Mouse (Mus musculus) forebrain, embryonic 10.5 days (tissue): ENCODE data around the gene Elof1. TPM values are rescaled to one million over a fixed set of nuclear protein-coding genes. Genes with fewer than 3 reads are reported as not detected.
A peak's percentile ranks its signal among the peaks of the same experiment; 100 is the strongest.

Source experiments
- DNase-seq: peaks from one replicate; pipeline ENCODE4 v3.0.0-alpha.2; 2017; ENCODE audit warnings: low spot score; ENCODE audit errors: extremely low spot score
- H3K27ac ChIP-seq: fragments of 300-500 bp; sonication (generic); 2 replicates; pipeline ENCODE4 v1.5.1; 2016; ENCODE audit warnings: mild to moderate bottlenecking
- H3K27me3 ChIP-seq: fragments of 300-500 bp; sonication (generic); 2 replicates; pipeline ENCODE4 v1.6.1; 2016; ENCODE audit warnings: mild to moderate bottlenecking; ENCODE audit not compliant: poor library complexity, severe bottlenecking
- H3K36me3 ChIP-seq: fragments of 300-500 bp; sonication (generic); replicated peaks from 2 replicates; pipeline ENCODE4 v1.6.1; 2016; ENCODE audit warnings: mild to moderate bottlenecking, moderate library complexity
- H3K4me1 ChIP-seq: fragments of 300-500 bp; sonication (generic); 2 replicates; pipeline ENCODE4 v1.6.1; 2016
- H3K4me3 ChIP-seq: fragments of 300-500 bp; sonication (generic); 2 replicates; pipeline ENCODE4 v1.5.1; 2016; ENCODE audit warnings: mild to moderate bottlenecking, moderate library complexity
- H3K9me3 ChIP-seq: fragments of 300-500 bp; sonication (generic); 2 replicates; pipeline ENCODE4 v1.6.1; 2016; ENCODE audit warnings: mild to moderate bottlenecking, moderate library complexity
- WGBS: fragments of 180-500 bp; shearing (Covaris S2); methylation state at CpG from one replicate; pipeline ENCODE4 v1.1.7; 2016; 5-methylcytosine and 5-hydroxymethylcytosine counted together
- microRNA-seq: library from miRNA; unstranded; fragments of <30 nt; microRNA quantifications from one replicate; pipeline ENCODE4, GENCODE M21; 2017
- polyA plus RNA-seq: library from polyadenylated mRNA; unstranded; fragments of >200 nt; fragmentation: Nextera tagmentation; extraction: Ambion mirVana; gene quantifications from 2 replicates; pipeline ENCODE4 v1.2.1, GENCODE M21; 2016

Gene Elof1
- polyA plus RNA-seq, 1 experiment from 2014 or later = 254 TPM

DNA sequence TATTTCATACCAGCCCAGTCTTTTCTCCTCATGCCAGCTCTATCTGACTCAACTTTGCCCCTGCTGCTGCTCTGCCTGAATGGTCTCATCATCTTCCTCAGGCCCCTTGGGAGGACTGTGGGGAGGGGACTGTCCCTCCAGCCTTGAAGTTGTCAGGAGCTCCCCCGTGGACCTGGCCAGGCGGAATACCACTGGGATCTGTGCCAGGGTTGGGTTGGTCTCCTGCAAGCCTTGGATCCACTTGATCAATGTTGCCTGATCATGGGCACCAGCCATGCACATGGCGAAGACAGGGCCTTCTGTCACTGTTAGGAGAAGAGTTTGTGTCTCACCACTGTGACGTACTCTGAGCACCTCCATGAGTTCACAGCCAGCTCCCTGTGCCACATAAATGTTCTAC is 44.7 kb downstream of the Elof1 start:
- no peaks in the 10 kb centered on the region for H3K9me3 ChIP-seq
- H3K27me3 ChIP-seq = no peaks in the 10 kb centered on the region
- H3K36me3 ChIP-seq = peaks cover 56% of the 10 kb centered on the region
- no peak overlapping the region for H3K4me3 ChIP-seq
- DNase-seq = no peak
- H3K27ac ChIP-seq = no peak overlapping the region
- 89% methylated on average over 4 of the region's 4 CpGs for whole genome bisulfite sequencing
- H3K4me1 ChIP-seq = peaks cover 23% of the 10 kb centered on the region

DNA sequence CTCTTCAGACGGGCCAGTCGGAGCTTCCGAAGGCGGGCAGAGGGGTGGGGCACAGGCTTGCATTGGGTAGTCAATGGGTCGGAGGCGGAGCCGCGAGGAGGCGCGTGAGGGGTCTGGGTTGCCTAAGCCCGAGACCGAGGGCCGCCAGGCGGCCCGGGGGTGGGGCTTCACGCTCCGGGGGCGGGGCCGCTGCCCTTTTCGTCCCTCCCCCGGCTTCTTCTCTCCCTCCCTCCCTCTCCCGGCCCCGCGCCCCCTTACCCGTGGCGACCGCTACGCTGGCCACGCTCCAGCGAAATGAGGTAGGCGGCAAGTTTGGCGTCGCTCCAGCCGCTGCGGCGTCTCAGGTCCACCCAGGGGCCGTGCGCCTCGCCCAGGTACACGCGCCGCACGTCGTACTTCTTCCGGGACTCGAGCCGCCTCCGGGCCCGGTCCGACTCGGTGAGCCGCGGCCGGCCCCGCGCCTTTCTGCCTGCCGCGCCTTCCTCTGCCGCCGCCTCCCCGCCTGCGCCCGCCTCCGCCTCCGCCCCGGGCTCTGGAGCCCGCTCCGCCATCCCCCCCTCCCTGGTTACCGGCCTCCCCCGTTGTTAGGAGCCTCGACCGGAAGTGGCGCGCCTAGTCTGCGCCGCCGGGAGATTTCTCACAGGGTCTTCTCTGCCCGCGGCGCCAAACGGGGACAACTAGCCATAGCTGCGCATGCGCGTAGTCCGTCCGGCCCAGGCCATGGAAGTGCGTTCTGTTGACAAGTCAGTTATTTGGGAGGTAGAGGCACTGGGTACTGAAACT is 46.0 kb downstream of the Elof1 start, which contains the start of the genes Gm49318 and Zfp653:
Gene Gm49318 (minus strand): TSS at position 469 of the 783 bp plus-strand sequence.
Gene Zfp653 (minus strand): TSS at position 586 of the 783 bp plus-strand sequence.
- under 1% methylated on average over 87 of the region's 87 CpGs for WGBS
- peaks cover 63% of the 10 kb centered on the region for H3K36me3 ChIP-seq
- H3K9me3 ChIP-seq = no peaks in the 10 kb centered on the region

DNA sequence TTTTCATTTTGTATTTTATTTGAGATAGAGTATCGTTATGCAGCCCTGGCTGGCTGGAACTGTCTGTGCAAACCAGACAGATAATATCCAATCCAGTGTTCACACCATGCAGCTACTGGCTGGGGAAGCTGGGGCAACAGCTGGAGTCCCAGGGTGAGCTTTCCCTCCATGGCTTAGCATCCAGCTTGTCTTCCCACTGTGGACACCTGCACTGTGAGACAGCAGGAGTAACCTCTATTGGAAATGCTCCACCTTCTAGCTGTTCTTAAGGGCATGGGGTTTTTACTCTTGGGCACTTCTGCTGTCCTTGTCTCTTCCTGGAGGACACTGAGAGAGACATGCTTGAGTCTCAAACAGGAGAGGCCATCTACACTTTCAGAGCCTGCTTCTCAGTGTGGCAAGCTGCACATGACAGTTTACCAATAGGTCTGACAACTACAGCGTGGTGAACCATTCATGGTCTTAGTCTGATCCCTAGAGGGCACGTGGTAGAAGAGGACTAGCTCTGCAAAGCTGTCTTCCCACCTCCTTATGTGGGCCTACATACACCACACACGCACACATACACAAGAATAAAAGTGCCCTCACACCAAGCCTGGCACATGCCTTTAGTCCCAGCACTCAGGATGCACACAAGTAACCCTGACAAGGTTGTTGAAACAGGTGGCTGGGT is 47.0 kb downstream of the Elof1 start:
- WGBS = 72% methylated on average over 4 of the region's 4 CpGs
- peaks cover 70% of the 10 kb centered on the region for H3K36me3 ChIP-seq
- H3K27me3 ChIP-seq = no peaks in the 10 kb centered on the region

More for the DNA sequence above, 46.0 kb downstream of the Elof1 start, which contains the start of the genes Gm49318 and Zfp653:
- no peaks in the 10 kb centered on the region for H3K27me3 ChIP-seq
- H3K27ac ChIP-seq = peak within 1 kb of the TSS; percentile 100
- H3K4me3 ChIP-seq = peak within 1 kb of the TSS; percentile 92
- peaks cover 23% of the 10 kb centered on the region for H3K4me1 ChIP-seq
- peak; percentile 95 for DNase-seq

DNA sequence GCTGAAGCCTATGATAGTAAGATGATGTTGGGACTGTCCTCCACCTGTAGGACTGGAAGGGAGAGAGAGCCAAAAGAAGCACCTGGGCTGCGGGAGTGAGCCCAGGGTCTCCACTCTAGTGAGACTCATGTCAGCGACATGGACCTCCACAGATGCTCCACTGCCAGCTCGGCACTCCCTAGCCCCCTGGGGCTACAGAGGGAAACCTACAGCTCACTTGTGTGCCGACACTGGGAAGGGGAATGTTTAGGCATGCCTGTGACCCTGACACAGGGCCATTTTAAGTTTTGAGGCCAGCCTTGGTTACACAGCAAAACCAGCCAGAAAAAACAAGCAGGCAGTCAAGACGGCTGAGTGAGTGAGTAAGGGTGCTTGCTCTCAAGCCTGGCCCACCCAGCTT is 49.8 kb downstream of the Elof1 start:
- Histone ChIP-seq H3K9me3 (no peaks in the 10 kb centered on the region), H3K36me3 (peaks cover 71% of the 10 kb centered on the region), H3K4me3 (no peak overlapping the region), H3K27ac (no peak overlapping the region), H3K4me1 (peaks cover 21% of the 10 kb centered on the region), H3K27me3 (no peaks in the 10 kb centered on the region)
- DNase-seq = no peak
- WGBS = 84% methylated on average over 5 of the region's 5 CpGs

More for the DNA sequence above, 47.0 kb downstream of the Elof1 start:
- H3K4me3 ChIP-seq = peak overlapping the region; percentile 92
- H3K4me1 ChIP-seq = peaks cover 23% of the 10 kb centered on the region
- no peak for DNase-seq
- H3K27ac ChIP-seq = peak overlapping the region; percentile 100
- no peaks in the 10 kb centered on the region for H3K9me3 ChIP-seq

DNA sequence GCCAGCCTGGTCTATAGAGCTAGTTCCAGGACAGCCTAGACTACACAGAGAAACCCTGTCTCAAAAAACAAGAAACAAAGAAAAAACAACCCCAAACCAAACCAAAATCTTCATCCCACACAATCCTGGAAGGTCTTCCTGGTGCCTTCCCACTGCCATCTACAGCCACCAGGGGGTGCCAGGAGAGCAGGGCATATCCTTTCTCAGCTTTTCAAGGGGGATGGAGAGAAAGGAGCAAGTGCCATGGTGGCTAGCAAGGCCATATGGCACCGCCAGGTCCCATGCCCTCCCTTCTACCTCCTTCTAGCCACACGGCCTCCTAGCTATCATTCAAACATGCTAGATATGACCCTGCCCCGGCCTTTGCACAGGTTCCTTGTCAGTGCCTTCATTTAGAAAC is 50.5 kb downstream of the Elof1 start:
- peaks cover 78% of the 10 kb centered on the region for H3K36me3 ChIP-seq
- whole genome bisulfite sequencing = 77% methylated on average over 3 of the region's 3 CpGs
- H3K4me3 ChIP-seq = no peak overlapping the region

DNA sequence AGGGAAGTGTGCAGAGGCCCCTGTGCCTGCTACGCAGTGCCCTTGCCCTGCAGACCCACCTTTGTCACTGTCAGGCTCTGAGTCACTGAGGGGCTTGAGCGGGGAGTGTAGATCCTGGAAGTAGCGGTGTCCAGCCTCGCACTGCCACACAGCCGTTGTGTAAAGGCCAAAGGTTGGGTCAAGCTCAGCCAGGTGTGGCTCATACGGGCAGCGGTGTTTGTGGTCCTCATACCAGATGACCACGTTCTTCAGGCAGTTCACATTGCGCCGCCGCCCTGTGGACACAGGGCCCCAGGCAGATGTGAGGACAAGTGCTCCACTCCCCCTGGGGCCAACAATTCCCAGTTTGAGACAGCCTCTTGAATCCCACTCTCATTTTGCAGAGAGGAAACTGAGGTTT is 51.3 kb downstream of the Elof1 start:
- peaks cover 12% of the 10 kb centered on the region for H3K4me1 ChIP-seq
- DNase-seq = no peak
- H3K27ac ChIP-seq = no peak overlapping the region
- peaks cover 86% of the 10 kb centered on the region for H3K36me3 ChIP-seq
- WGBS = 97% methylated on average over 11 of the region's 11 CpGs
- no peaks in the 10 kb centered on the region for H3K9me3 ChIP-seq
- H3K4me3 ChIP-seq = no peak overlapping the region
- H3K27me3 ChIP-seq = no peaks in the 10 kb centered on the region

More for the DNA sequence above, 50.5 kb downstream of the Elof1 start:
- Histone ChIP-seq H3K27me3 (no peaks in the 10 kb centered on the region), H3K4me1 (peaks cover 15% of the 10 kb centered on the region), H3K27ac (no peak overlapping the region), H3K9me3 (no peaks in the 10 kb centered on the region)
- peak; percentile 29 for DNase-seq

DNA sequence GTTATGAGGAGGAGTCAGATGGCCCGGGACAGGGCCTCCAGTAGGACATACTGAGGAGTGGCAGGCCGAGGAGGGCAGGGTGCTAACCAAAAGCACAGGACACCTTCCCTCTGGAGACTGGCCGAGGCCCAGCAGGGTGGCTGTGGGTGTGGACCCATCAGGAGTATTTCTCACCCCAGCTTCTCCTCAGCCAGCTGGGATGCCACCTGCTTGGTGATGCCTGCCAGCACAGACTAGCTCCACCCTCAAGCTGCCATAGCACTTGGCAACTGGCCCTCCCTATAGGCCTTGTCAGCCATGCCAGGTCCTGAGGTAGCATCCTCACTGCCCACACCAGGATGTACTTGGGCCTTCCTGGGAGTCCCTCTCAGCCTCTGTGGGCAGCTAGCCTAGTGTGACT is 52.6 kb downstream of the Elof1 start:
- Histone ChIP-seq H3K27ac (no peak overlapping the region), H3K4me3 (no peak overlapping the region), H3K9me3 (no peaks in the 10 kb centered on the region), H3K36me3 (peaks cover 95% of the 10 kb centered on the region), H3K4me1 (no peaks in the 10 kb centered on the region), H3K27me3 (no peaks in the 10 kb centered on the region)
- no peak for DNase-seq
- 89% methylated on average over 3 of the region's 3 CpGs for WGBS

Small RNAs within 50 kb of the gene (microRNA-seq; reads per million reads assigned to microRNA genes)
- gene Mir7084 = not detected

Other genes with a start within 250 kb of the Elof1 start
- 5.1 and 5.3 TPM in 2 replicates for gene Rab3d, start 199.0 kb downstream of the Elof1 start, polyA plus RNA-seq
- 3.5 and 3.6 TPM in 2 replicates for gene Ccdc159, start 189.7 kb downstream of the Elof1 start, polyA plus RNA-seq
- 32.0 and 33.7 TPM in 2 replicates for gene Tmem205, start 189.6 kb downstream of the Elof1 start, polyA plus RNA-seq
- gene Plppr2, start 180.1 kb downstream of the Elof1 start, polyA plus RNA-seq = 9.0 and 11.5 TPM in 2 replicates
- gene Swsap1, start 161.4 kb downstream of the Elof1 start, polyA plus RNA-seq = 7.2 and 9.6 TPM in 2 replicates
- gene Epor, start 153.7 kb downstream of the Elof1 start, polyA plus RNA-seq = 10.2 and 10.8 TPM in 2 replicates
- gene Rgl3, start 127.7 kb downstream of the Elof1 start, polyA plus RNA-seq = 4.7 and 5.2 TPM in 2 replicates
- 4.6 and 5.0 TPM in 2 replicates for gene Ccdc151, start 114.5 kb downstream of the Elof1 start, polyA plus RNA-seq
- gene Prkcsh, start 114.4 kb downstream of the Elof1 start, polyA plus RNA-seq = 109 and 110 TPM in 2 replicates
- gene Elavl3, start 65.1 kb downstream of the Elof1 start, polyA plus RNA-seq = 11.2 and 14.8 TPM in 2 replicates
- gene Gm49318, start 45.9 kb downstream of the Elof1 start, polyA plus RNA-seq = not detected in 2 replicates
- gene Zfp653, start 45.8 kb downstream of the Elof1 start, polyA plus RNA-seq = 10.0 and 11.3 TPM in 2 replicates
- gene Ecsit, start 31.7 kb downstream of the Elof1 start, polyA plus RNA-seq = 42.0 and 43.2 TPM in 2 replicates
- gene Cnn1, start 18.0 kb downstream of the Elof1 start, polyA plus RNA-seq = 0.46 and 1.0 TPM in 2 replicates
- 19.2 and 26.1 TPM in 2 replicates for gene Acp5, start 18.5 kb upstream of the Elof1 start, polyA plus RNA-seq
- gene Pigyl, start 39.7 kb upstream of the Elof1 start, polyA plus RNA-seq = 53.3 and 56.9 TPM in 2 replicates
- 0.18 and 0.32 TPM in 2 replicates for gene Zfp872, start 70.9 kb upstream of the Elof1 start, polyA plus RNA-seq
- 11.6 and 12.1 TPM in 2 replicates for gene Zfp809, start 108.5 kb upstream of the Elof1 start, polyA plus RNA-seq
- 8.0 and 9.3 TPM in 2 replicates for gene Zfp599, start 142.7 kb upstream of the Elof1 start, polyA plus RNA-seq
- gene Zfp810, start 190.5 kb upstream of the Elof1 start, polyA plus RNA-seq = 22.9 and 23.5 TPM in 2 replicates